Mouse (Mus musculus): ENCODE measurements around the gene Traf3ip2.

DNA sequence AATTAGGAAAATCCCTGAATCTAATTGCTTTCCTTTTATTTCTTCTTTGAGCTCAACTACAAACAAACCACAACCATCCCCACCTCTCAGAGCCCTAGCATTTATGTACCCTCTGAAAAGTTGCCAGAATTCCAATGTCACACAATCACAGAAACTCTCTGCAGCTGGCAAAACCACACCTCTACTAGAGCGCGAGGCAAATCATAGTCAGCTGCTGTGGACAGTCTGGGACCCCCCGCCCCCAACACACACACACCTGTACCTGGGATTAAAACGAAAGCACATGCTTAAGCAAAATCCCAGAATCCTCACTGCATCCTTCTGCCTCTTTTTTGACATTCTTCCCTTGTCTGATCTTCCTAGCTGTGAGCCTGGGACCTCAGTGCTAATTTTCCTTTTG is 13.1 kb upstream of the Traf3ip2 start:
- TF ChIP-seq CTCF (IDR thresholded peaks at IDR 0.05) (no peak), EP300 (IDR thresholded peaks at IDR 0.05) (no peak)
